Mouse (Mus musculus) CH12.LX (cell line): ENCODE data around the gene Gns. TPM values are rescaled to one million over a fixed set of nuclear protein-coding genes. Genes with fewer than 3 reads are reported as not detected.
A peak's percentile ranks its signal among the peaks of the same experiment; 100 is the strongest.

Source experiments
- DNase-seq: peaks from one replicate; pipeline ENCODE4 v3.0.0-alpha.2; 2013; ENCODE audit errors: extremely low read depth
- H3K27ac ChIP-seq: 2 replicates; pipeline ENCODE4 v1.5.1; 2012; ENCODE audit warnings: low read depth, mild to moderate bottlenecking, control low read depth, moderate library complexity; ENCODE audit not compliant: insufficient read depth
- H3K27me3 ChIP-seq: replicated peaks from 2 replicates; pipeline ENCODE3; 2012; ENCODE audit warnings: inconsistent platforms
- H3K36me3 ChIP-seq, 2 experiments: replicated peaks in 1 of 2; 2 replicates each; pipeline versions ENCODE3 to v1.6.1; 2012; ENCODE audit warnings: inconsistent platforms in 1 of 2, low read length in 1 of 2, mild to moderate bottlenecking in 1 of 2, mixed read lengths in 1 of 2, moderate library complexity in 1 of 2; ENCODE audit not compliant: control insufficient read depth in 1 of 2, insufficient read depth in 1 of 2
- H3K4me1 ChIP-seq, 2 experiments: 2 replicates each; pipeline ENCODE4 v1.6.1; 2012; ENCODE audit warnings: inconsistent platforms in 1 of 2, moderate library complexity in 1 of 2; ENCODE audit not compliant: insufficient read depth in 2 of 2, control insufficient read depth in 1 of 2
- H3K4me2 ChIP-seq: 2 replicates; pipeline ENCODE4 v1.6.1; 2012; ENCODE audit warnings: low read depth, mild to moderate bottlenecking, control low read depth; ENCODE audit not compliant: poor library complexity, insufficient read depth, severe bottlenecking
- H3K4me3 ChIP-seq, 3 experiments: fragments of 150-350 bp in 1 of 3; sonication (generic) in 1 of 3; replicated peaks in 1 of 3; 2 replicates each; pipeline versions ENCODE3 to v1.5.1; 2011 to 2012; ENCODE audit warnings: low read depth in 2 of 3, low read length in 2 of 3, mild to moderate bottlenecking in 2 of 3, moderate library complexity in 2 of 3, control low read depth in 1 of 3, improper control_type of control experiment in 1 of 3, inconsistent platforms in 1 of 3, mixed read lengths in 1 of 3; ENCODE audit not compliant: poor library complexity in 1 of 3
- H3K79me2 ChIP-seq: replicated peaks from 2 replicates; pipeline ENCODE4 v1.6.1; 2012; ENCODE audit warnings: mild to moderate bottlenecking, moderate library complexity; ENCODE audit not compliant: control insufficient read depth, poor library complexity, insufficient read depth, severe bottlenecking; ENCODE audit errors: extremely low read depth
- H3K9ac ChIP-seq: 2 replicates; pipeline ENCODE4 v1.6.1; 2012; ENCODE audit warnings: low read depth, mild to moderate bottlenecking, control low read depth, moderate library complexity; ENCODE audit not compliant: insufficient read depth
- H3K9me3 ChIP-seq: replicated peaks from 2 replicates; pipeline ENCODE3; 2012; ENCODE audit warnings: low read length, inconsistent platforms, mixed read lengths
- CTCF ChIP-seq, 2 experiments: IDR thresholded peaks in 1 of 2; conservative IDR thresholded peaks in 1 of 2; 2 replicates each; pipeline ENCODE4 v1.5.1; 2011 to 2012; ENCODE audit warnings: low read depth in 2 of 2, low read length in 2 of 2, improper control_type of control experiment in 1 of 2, inconsistent platforms in 1 of 2, mild to moderate bottlenecking in 1 of 2, moderate library complexity in 1 of 2
- ELF1 ChIP-seq: IDR thresholded peaks from 2 replicates; pipeline ENCODE4 v1.6.1; 2014; ENCODE audit warnings: low read depth, mild to moderate bottlenecking, inconsistent platforms, low read length, improper control_type of control experiment
- EP300 ChIP-seq: IDR thresholded peaks from 2 replicates; pipeline ENCODE4 v1.6.1; 2011; ENCODE audit warnings: low read length, improper control_type of control experiment
- ETS1 ChIP-seq: conservative IDR thresholded peaks from 2 replicates; pipeline ENCODE4 v1.6.1; 2012; ENCODE audit warnings: low read depth, mild to moderate bottlenecking, inconsistent platforms, low read length, improper control_type of control experiment, moderate library complexity
- IRF4 ChIP-seq: IDR thresholded peaks from 2 replicates; pipeline ENCODE4 v1.6.1; 2014; ENCODE audit warnings: low read depth, mild to moderate bottlenecking, inconsistent platforms, low read length, improper control_type of control experiment
- MAX ChIP-seq: IDR thresholded peaks from 2 replicates; pipeline ENCODE4 v1.6.1; 2011; ENCODE audit warnings: low read length, improper control_type of control experiment
- NELFE ChIP-seq: IDR thresholded peaks from 2 replicates; pipeline ENCODE4 v1.6.1; 2011; ENCODE audit warnings: low read depth, low read length, improper control_type of control experiment
- PAX5 ChIP-seq: IDR thresholded peaks from 2 replicates; pipeline ENCODE4 v1.6.1; 2012; ENCODE audit warnings: low read length, inconsistent platforms, mixed read lengths
- POLR2A ChIP-seq: IDR thresholded peaks from 2 replicates; pipeline ENCODE4 v1.6.1; 2011; ENCODE audit warnings: low read depth, mild to moderate bottlenecking, improper control_type of control experiment, low read length
- RAD21 ChIP-seq: IDR thresholded peaks from 2 replicates; pipeline ENCODE4 v1.6.1; 2011; ENCODE audit warnings: low read depth, mild to moderate bottlenecking, low read length, improper control_type of control experiment, moderate library complexity
- SIN3A ChIP-seq: IDR thresholded peaks from 2 replicates; pipeline ENCODE4 v1.6.1; 2012; ENCODE audit warnings: low read length, improper control_type of control experiment, inconsistent platforms
- SMC3 ChIP-seq: IDR thresholded peaks from 2 replicates; pipeline ENCODE4 v1.6.1; 2011; ENCODE audit warnings: low read depth, low read length, improper control_type of control experiment
- TBP ChIP-seq: conservative IDR thresholded peaks from 2 replicates; pipeline ENCODE4 v1.6.1; 2011; ENCODE audit warnings: low read depth, low read length, improper control_type of control experiment
- USF1 ChIP-seq: IDR thresholded peaks from 2 replicates; pipeline ENCODE4 v1.6.1; 2014; ENCODE audit warnings: low read depth, mild to moderate bottlenecking, inconsistent platforms, low read length, improper control_type of control experiment
- ZKSCAN1 ChIP-seq: IDR thresholded peaks from 2 replicates; pipeline ENCODE4 v1.6.1; 2012; ENCODE audit warnings: low read depth, inconsistent platforms, low read length, improper control_type of control experiment, borderline replicate concordance
- ZMIZ1 ChIP-seq: IDR thresholded peaks from 2 replicates; pipeline ENCODE4 v1.6.1; 2012; ENCODE audit warnings: low read depth, mild to moderate bottlenecking, inconsistent platforms, low read length, improper control_type of control experiment
- ZNF384 ChIP-seq: IDR thresholded peaks from 2 replicates; pipeline ENCODE4 v1.6.1; 2012; ENCODE audit warnings: low read depth, low read length, improper control_type of control experiment, inconsistent platforms
- dilution Hi-C: fragments of 300-500 bp; cut with MboI; formaldehyde crosslinking; loops from 2 replicates; pipeline ENCODE4 v1.14.3; 2020; ENCODE audit warnings: low sequenced_read_pairs; ENCODE audit not compliant: extremely low pct_unique_long_range_greater_than_20kb, extremely low pct_ligation_motif_present
- in situ Hi-C: fragments of 300-500 bp; cut with MboI; formaldehyde crosslinking; loops from 3 replicates; pipeline ENCODE4 v1.14.3; 2019; ENCODE audit warnings: low sequenced_read_pairs, low pct_ligation_motif_present, low pct_unique_long_range_greater_than_20kb, mixed read lengths
- polyA plus RNA-seq: library from polyadenylated mRNA; unstranded; fragments of >175 nt; gene quantifications from 2 replicates; pipeline ENCODE4 v1.2.1, GENCODE M21; 2012; ENCODE audit warnings: low read depth; ENCODE audit not compliant: insufficient read length
- total RNA-seq, 2 experiments: library from RNA; depleted of rRNA; stranded (reverse); fragments of 300-350 nt in 1 of 2; fragments of >200 nt in 1 of 2; gene quantifications; 2 replicates each; pipeline ENCODE4 v1.2.3; 2012 to 2014

Gene Gns
- total and polyA plus RNA-seq, 3 experiments, result 28.7 to 104 (median 58.2) TPM

- dilution Hi-C loops, result no loop called here
- peak; percentile 28 for TF ChIP-seq RAD21
- peak; percentile 50 for TF ChIP-seq SMC3
- TF ChIP-seq ETS1, result no peak
- no peak for TF ChIP-seq POLR2A
- peak; percentile 44 to 63; a peak in 3 of 4 replicates for TF ChIP-seq CTCF (conservative IDR thresholded peaks at IDR 0.05 in 1 of 2, IDR thresholded peaks at IDR 0.05 in 1 of 2; ENCODE audit: low read depth in 2 of 2, low read length in 2 of 2)
- no peak for TF ChIP-seq ELF1
These were observed 62.2 kb downstream of the Gns start for GRCm38 (mm10) chr10:121427136-121427535.

GRCm38 (mm10) chr10:121428011-121428711 lies 63.3 kb downstream of the Gns start:
- no peak for DNase-seq
- Histone ChIP-seq H3K4me2 (no peak overlapping the region), H3K27ac (no peak overlapping the region), H3K27me3 (no peaks in the 10 kb centered on the region), H3K9ac (no peak overlapping the region), H3K4me3 (no peak overlapping the region), H3K9me3 (no peaks in the 10 kb centered on the region), H3K36me3 (peaks cover 0 to 9% of the 10 kb centered on the region in 2 experiments), H3K4me1 (peaks cover 16 to 25% of the 10 kb centered on the region in 2 experiments), H3K79me2 (no peaks in the 10 kb centered on the region)
- no peak for TF ChIP-seq RAD21
- TF ChIP-seq ETS1, result no peak
- TF ChIP-seq PAX5, result no peak
- no peak for TF ChIP-seq NELFE
- TF ChIP-seq ZMIZ1, result no peak
- TF ChIP-seq ZNF384, result no peak
- TF ChIP-seq CTCF (conservative IDR thresholded peaks at IDR 0.05 in 1 of 2, IDR thresholded peaks at IDR 0.05 in 1 of 2; ENCODE audit: low read depth in 2 of 2, low read length in 2 of 2), result no peak
- TF ChIP-seq ELF1, result no peak
- no peak for TF ChIP-seq POLR2A
- TF ChIP-seq SIN3A, result no peak
- no peak for TF ChIP-seq MAX
- TF ChIP-seq ZKSCAN1, result no peak
- no peak for TF ChIP-seq TBP
- no peak for TF ChIP-seq EP300
- no peak for TF ChIP-seq USF1
- TF ChIP-seq IRF4, result no peak
- dilution Hi-C loops (no loop called here), in situ Hi-C loops (no loop called here)

More at GRCm38 (mm10) chr10:121427136-121427535, 62.2 kb downstream of the Gns start:
- in situ Hi-C loops, result no loop called here
- Histone ChIP-seq H3K4me2 (no peak overlapping the region), H3K4me3 (no peak overlapping the region), H3K79me2 (no peaks in the 10 kb centered on the region), H3K9ac (no peak overlapping the region), H3K9me3 (no peaks in the 10 kb centered on the region), H3K36me3 (peaks cover 0 to 9% of the 10 kb centered on the region in 2 experiments), H3K27ac (no peak overlapping the region), H3K4me1 (peaks cover 14 to 25% of the 10 kb centered on the region in 2 experiments), H3K27me3 (no peaks in the 10 kb centered on the region)
- DNase-seq, result peak; percentile 34
